Mouse (Mus musculus) liver, embryonic 14.5 days (tissue): ENCODE data around the gene Celsr2. TPM values are rescaled to one million over a fixed set of nuclear protein-coding genes. Genes with fewer than 3 reads are reported as not detected.

Experiments
- ATAC-seq: fragments of 200-750 bp; cut with Nextera tagmentation; 2 replicates; pipeline ENCODE4 v1.8.0; 2017; ENCODE audit warnings: moderate number of reproducible peaks, mild to moderate bottlenecking, moderate library complexity; ENCODE audit not compliant: insufficient read depth
- DNase-seq, 3 experiments: peaks; one replicate each; pipeline ENCODE4 v3.0.0-alpha.2; 2012 to 2013; ENCODE audit warnings: low read depth in 3 of 3, low spot score in 3 of 3
- H3K27ac ChIP-seq: fragments of 300-500 bp; sonication (generic); 2 replicates; pipeline ENCODE4 v1.5.1; 2014; ENCODE audit warnings: moderate library complexity, mild to moderate bottlenecking, control low read depth, inconsistent platforms
- H3K27me3 ChIP-seq: fragments of 300-500 bp; sonication (generic); 2 replicates; pipeline ENCODE4 v1.6.1; 2014; ENCODE audit warnings: mild to moderate bottlenecking, low read length, moderate library complexity; ENCODE audit not compliant: control insufficient read depth, insufficient read depth
- H3K36me3 ChIP-seq: fragments of 300-500 bp; sonication (generic); replicated peaks from 2 replicates; pipeline ENCODE4 v1.6.1; 2014; ENCODE audit warnings: low read depth; ENCODE audit not compliant: control insufficient read depth, insufficient read depth
- H3K4me1 ChIP-seq, 2 experiments: fragments of 200-500 bp in 1 of 2; fragments of 300-500 bp in 1 of 2; sonication (generic) in 1 of 2; replicated peaks; 2 replicates each; pipeline ENCODE4 v1.6.1; 2012 to 2014; ENCODE audit warnings: antibody characterized with exemption in 1 of 2, inconsistent platforms in 1 of 2, low read length in 1 of 2; ENCODE audit not compliant: control insufficient read depth in 2 of 2, insufficient read depth in 2 of 2
- H3K4me2 ChIP-seq: fragments of 300-500 bp; sonication (generic); 2 replicates; pipeline ENCODE4 v1.6.1; 2014; ENCODE audit warnings: low read depth, mild to moderate bottlenecking, control low read depth, moderate library complexity
- H3K4me3 ChIP-seq, 2 experiments: fragments of 200-500 bp in 1 of 2; fragments of 300-500 bp in 1 of 2; sonication (generic) in 1 of 2; 2 replicates each; pipeline ENCODE4 v1.5.1; 2012 to 2014; ENCODE audit warnings: low read depth in 2 of 2, low read length in 2 of 2, mild to moderate bottlenecking in 2 of 2, control low read depth in 1 of 2, inconsistent platforms in 1 of 2, moderate library complexity in 1 of 2; ENCODE audit not compliant: insufficient read depth in 1 of 2
- H3K9ac ChIP-seq: fragments of 300-500 bp; sonication (generic); replicated peaks from 2 replicates; pipeline ENCODE4 v1.6.1; 2014; ENCODE audit warnings: mild to moderate bottlenecking, control low read depth, moderate library complexity
- H3K9me3 ChIP-seq: fragments of 300-500 bp; sonication (generic); 2 replicates; pipeline ENCODE4 v1.6.1; 2016; ENCODE audit warnings: low read length, mixed read lengths; ENCODE audit not compliant: control insufficient read depth
- CTCF ChIP-seq: IDR thresholded peaks from 2 replicates; pipeline ENCODE4 v1.5.1; 2016; ENCODE audit warnings: antibody characterized with exemption, low read depth, control low read depth
- EP300 ChIP-seq: IDR thresholded peaks from 2 replicates; pipeline ENCODE4 v1.6.1; 2016; ENCODE audit warnings: antibody characterized with exemption, low read depth
- WGBS: fragments of 180-500 bp; shearing (Covaris S2); extraction: QIAGEN DNeasy Blood & Tissue Kit; methylation state at CpG from one replicate; pipeline ENCODE4 v1.1.7; 2014; ENCODE audit not compliant: insufficient replicate concordance; 5-methylcytosine and 5-hydroxymethylcytosine counted together
- polyA plus RNA-seq, 2 experiments: library from polyadenylated mRNA; depleted of rRNA in 1 of 2; stranded (reverse) in 1 of 2; unstranded in 1 of 2; fragments of >200 nt; fragmentation: Nextera tagmentation in 1 of 2; extraction: Ambion mirVana in 1 of 2; gene quantifications; 2 replicates each; pipeline versions ENCODE4 v1.2.1 to v1.2.3; 2012 to 2014

Gene Celsr2
- polyA plus RNA-seq, 2 experiments, result 0.22 to 0.38 TPM

GRCm38 (mm10) chr3:108383485-108384354, 31.6 kb downstream of the Celsr2 start, which contains the start of gene Psrc1:
Psrc1 (plus strand) TSS chr3:108383839.
- H3K36me3 ChIP-seq, result no peaks in the 10 kb centered on the region; the same call in 1 of the 2 replicates
- peak within 1 kb of the TSS; percentile 74 to 77 for H3K4me3 ChIP-seq
- no peaks in the 10 kb centered on the region for H3K27me3 ChIP-seq
- peaks cover 12 to 32% of the 10 kb centered on the region in 2 experiments; a peak in 3 of 4 replicates for H3K4me1 ChIP-seq
- H3K4me2 ChIP-seq, result peak within 1 kb of the TSS; percentile 82
- TF ChIP-seq EP300 (no peak), CTCF (peak; percentile 8; the same call in 1 of the 2 replicates)
- WGBS, result 1% methylated on average over 44 of the region's 44 CpGs
- ATAC-seq (peak; percentile 91), DNase-seq (peak; percentile 77 to 80 (median 77))
- H3K27ac ChIP-seq, result no peak within 1 kb of the TSS
- H3K9me3 ChIP-seq, result no peaks in the 10 kb centered on the region
- H3K9ac ChIP-seq, result peak within 1 kb of the TSS; percentile 64

GRCm38 (mm10) chr3:108381945-108382875, 33.1 kb downstream of the Celsr2 start:
- Histone ChIP-seq H3K27ac (no peak overlapping the region), H3K4me3 (peak overlapping the region; percentile 8 to 19; a peak in 3 of 4 replicates), H3K9me3 (no peaks in the 10 kb centered on the region), H3K4me1 (peaks cover 12 to 32% of the 10 kb centered on the region in 2 experiments; a peak in 3 of 4 replicates), H3K36me3 (no peaks in the 10 kb centered on the region; the same call in 1 of the 2 replicates), H3K4me2 (peak overlapping the region; percentile 58), H3K9ac (peak overlapping the region; percentile 39), H3K27me3 (no peaks in the 10 kb centered on the region)
- no peak for DNase-seq
- no peak for ATAC-seq
- 48% methylated on average over 14 of the region's 14 CpGs for WGBS
- no peak for TF ChIP-seq EP300
- TF ChIP-seq CTCF, result no peak

- Histone ChIP-seq H3K4me2 (no peak overlapping the region), H3K9me3 (no peaks in the 10 kb centered on the region), H3K4me1 (peaks cover 12 to 32% of the 10 kb centered on the region in 2 experiments; a peak in 3 of 4 replicates), H3K4me3 (no peak overlapping the region), H3K27ac (no peak overlapping the region), H3K27me3 (no peaks in the 10 kb centered on the region), H3K36me3 (no peaks in the 10 kb centered on the region), H3K9ac (no peak overlapping the region)
- no peak for ATAC-seq
- no peak for DNase-seq
- 64% methylated on average over 6 of the region's 6 CpGs for WGBS
- TF ChIP-seq CTCF (peak; percentile 77), EP300 (no peak)
Measured at GRCm38 (mm10) chr3:108380695-108381094, 34.7 kb downstream of the Celsr2 start.

- Histone ChIP-seq H3K4me2 (no peak overlapping the region), H3K4me3 (no peak overlapping the region), H3K9ac (no peak overlapping the region), H3K27ac (no peak overlapping the region), H3K27me3 (no peaks in the 10 kb centered on the region), H3K36me3 (no peaks in the 10 kb centered on the region), H3K4me1 (peaks cover 5 to 27% of the 10 kb centered on the region in 2 experiments; a peak in 3 of 4 replicates), H3K9me3 (no peaks in the 10 kb centered on the region)
- TF ChIP-seq EP300 (no peak), CTCF (no peak)
- no peak for ATAC-seq
- 62% methylated on average over 7 of the region's 7 CpGs for WGBS
- no peak for DNase-seq
Measured at GRCm38 (mm10) chr3:108378875-108379663, 36.3 kb downstream of the Celsr2 start.
